Mouse (Mus musculus): ENCODE measurements around the gene Naif1.
A peak's percentile ranks its signal among the peaks of the same experiment; 100 is the strongest.

GRCm38 (mm10) chr2:32502843-32503242, 52.6 kb downstream of the Naif1 start:
- TF ChIP-seq MAX (IDR thresholded peaks at IDR 0.05) = peak; percentile 5
- no peak for TF ChIP-seq CTCF (IDR thresholded peaks at IDR 0.05; ENCODE audit: control insufficient read depth, insufficient read depth, insufficient read length)
- no peak for TF ChIP-seq CEBPB (IDR thresholded peaks at IDR 0.05; ENCODE audit: low read depth)
- TF ChIP-seq MYOG (IDR thresholded peaks at IDR 0.05; ENCODE audit: control insufficient read depth, extremely low read depth, insufficient read length) = no peak
- no peak for TF ChIP-seq USF1 (IDR thresholded peaks at IDR 0.05; ENCODE audit: low read depth)
- TF ChIP-seq FOSL1 (IDR thresholded peaks at IDR 0.05; ENCODE audit: insufficient read depth, low read length, poor library complexity, severe bottlenecking) = no peak
